Mouse (Mus musculus) liver, embryonic 12.5 days (tissue): Measurements from ENCODE around the gene Olfm1. TPM values are rescaled to one million over a fixed set of nuclear protein-coding genes. Genes with fewer than 3 reads are reported as not detected.
A peak's percentile ranks its signal among the peaks of the same experiment; 100 is the strongest.

Experiments used
- ATAC-seq: fragments of 200-750 bp; cut with Nextera tagmentation; 2 replicates; pipeline ENCODE4 v1.8.0; 2017; ENCODE audit warnings: moderate number of reproducible peaks, mild to moderate bottlenecking, moderate library complexity
- H3K27ac ChIP-seq: fragments of 300-500 bp; sonication (generic); 2 replicates; pipeline ENCODE4 v1.5.1; 2016; ENCODE audit warnings: mild to moderate bottlenecking
- H3K27me3 ChIP-seq: fragments of 300-500 bp; sonication (generic); replicated peaks from 2 replicates; pipeline ENCODE4 v1.6.1; 2016; ENCODE audit warnings: mild to moderate bottlenecking, moderate library complexity
- H3K36me3 ChIP-seq: fragments of 300-500 bp; sonication (generic); 2 replicates; pipeline ENCODE4 v1.6.1; 2016; ENCODE audit warnings: mild to moderate bottlenecking, moderate library complexity
- H3K4me1 ChIP-seq: fragments of 300-500 bp; sonication (generic); 2 replicates; pipeline ENCODE4 v1.6.1; 2016
- H3K4me2 ChIP-seq: fragments of 300-500 bp; sonication (generic); 2 replicates; pipeline ENCODE4 v1.6.1; 2016; ENCODE audit warnings: mild to moderate bottlenecking, moderate library complexity
- H3K4me3 ChIP-seq: fragments of 300-500 bp; sonication (generic); 2 replicates; pipeline ENCODE4 v1.5.1; 2016; ENCODE audit warnings: mild to moderate bottlenecking, moderate library complexity
- H3K9ac ChIP-seq: fragments of 300-500 bp; sonication (generic); 2 replicates; pipeline ENCODE4 v1.6.1; 2016; ENCODE audit warnings: mild to moderate bottlenecking, moderate library complexity
- H3K9me3 ChIP-seq: fragments of 300-500 bp; sonication (generic); replicated peaks from 2 replicates; pipeline ENCODE4 v1.6.1; 2016; ENCODE audit warnings: mild to moderate bottlenecking, moderate library complexity
- WGBS: fragments of 180-500 bp; shearing (Covaris S2); methylation state at CpG from one replicate; pipeline ENCODE4 v1.1.7; 2016; ENCODE audit not compliant: insufficient replicate concordance; 5-methylcytosine and 5-hydroxymethylcytosine counted together
- polyA plus RNA-seq: library from polyadenylated mRNA; unstranded; fragments of >200 nt; fragmentation: Nextera tagmentation; extraction: Ambion mirVana; gene quantifications from 2 replicates; pipeline ENCODE4 v1.2.1, GENCODE M21; 2016

Olfm1 gene
- polyA plus RNA-seq, 1 experiment from 2014 or later: 2.9 TPM

DNA sequence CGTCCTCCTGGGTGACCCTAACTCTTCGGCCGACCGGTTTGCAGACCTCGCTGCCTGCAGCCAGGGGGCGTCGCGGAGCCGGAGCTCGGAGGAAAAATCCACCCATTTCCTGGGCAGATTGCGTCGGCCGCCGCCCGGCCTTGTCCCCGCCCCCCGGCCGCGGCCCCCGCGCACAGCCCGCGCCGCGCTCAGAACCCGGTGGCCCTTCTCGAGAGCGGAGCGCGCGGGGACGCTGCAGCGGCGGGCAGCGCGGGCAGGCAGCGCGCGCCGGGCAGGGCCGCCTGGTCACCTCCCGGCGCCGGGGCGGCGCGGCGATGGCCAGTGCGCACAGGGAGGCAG lies 12.6 kb downstream of the Olfm1 start:
- no peak overlapping the region for H3K27ac ChIP-seq
- H3K4me3 ChIP-seq: peak overlapping the region; percentile 60
- ATAC-seq: no peak
- no peaks in the 10 kb centered on the region for H3K36me3 ChIP-seq
- no peak overlapping the region for H3K9ac ChIP-seq
- WGBS: under 1% methylated on average over 42 of the region's 49 CpGs
- no peaks in the 10 kb centered on the region for H3K9me3 ChIP-seq
- peaks cover 95% of the 10 kb centered on the region for H3K27me3 ChIP-seq
- H3K4me1 ChIP-seq: peaks cover 24% of the 10 kb centered on the region
- H3K4me2 ChIP-seq: peak overlapping the region; percentile 74

DNA sequence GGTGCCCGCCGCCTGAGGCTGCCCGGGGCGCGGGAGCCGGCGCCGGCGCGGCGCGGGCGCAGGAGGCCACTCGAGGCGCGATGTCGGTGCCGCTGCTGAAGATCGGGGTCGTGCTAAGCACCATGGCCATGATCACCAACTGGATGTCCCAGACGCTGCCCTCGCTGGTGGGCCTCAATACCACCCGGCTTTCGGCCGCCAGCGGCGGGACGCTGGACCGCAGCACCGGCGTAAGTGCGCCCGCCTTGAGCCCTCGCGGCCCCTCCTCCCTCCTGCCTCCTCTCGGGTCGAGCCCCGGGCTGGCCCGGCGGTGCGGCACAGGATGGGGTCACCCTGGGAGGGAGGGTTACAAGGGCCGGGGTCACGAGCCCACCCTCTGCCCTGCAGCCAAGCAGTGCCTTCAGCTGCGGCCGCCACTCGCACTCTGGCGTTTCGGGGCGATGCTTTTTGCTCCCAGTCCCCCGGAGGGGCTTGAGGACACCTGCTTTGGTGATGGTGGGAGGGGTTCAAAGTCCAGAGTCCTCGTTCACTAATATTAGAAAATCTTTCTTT lies 13.2 kb downstream of the Olfm1 start:
- no peak overlapping the region for H3K27ac ChIP-seq
- WGBS: 2% methylated on average over 50 of the region's 51 CpGs
- H3K9ac ChIP-seq: peak overlapping the region; percentile 53
- ATAC-seq: no peak
- no peaks in the 10 kb centered on the region for H3K36me3 ChIP-seq
- no peaks in the 10 kb centered on the region for H3K9me3 ChIP-seq
- H3K27me3 ChIP-seq: peaks cover 95% of the 10 kb centered on the region
- peak overlapping the region; percentile 60 for H3K4me3 ChIP-seq
- peak overlapping the region; percentile 74 for H3K4me2 ChIP-seq
- H3K4me1 ChIP-seq: peaks cover 24% of the 10 kb centered on the region

DNA sequence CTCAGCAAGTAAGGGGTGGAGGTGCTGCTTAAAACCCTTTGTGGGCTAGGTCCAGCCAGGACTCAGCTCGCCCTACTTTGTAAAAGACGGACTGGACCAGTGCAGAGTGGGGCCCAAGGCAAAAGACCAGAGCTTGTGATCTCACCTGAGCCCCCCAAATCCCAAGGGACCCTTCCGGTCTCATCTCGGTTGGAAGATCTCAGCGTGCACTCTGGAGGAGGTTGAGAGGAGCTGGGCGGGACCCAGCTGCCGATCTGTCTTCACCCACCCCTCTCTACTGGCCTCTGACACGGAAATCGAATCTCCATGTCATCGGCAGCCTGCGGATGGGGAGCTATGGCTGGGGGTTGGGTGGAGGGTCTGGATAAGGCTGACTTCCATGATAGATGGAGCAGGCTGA lies 13.7 kb downstream of the Olfm1 start:
- ATAC-seq: no peak
- H3K4me2 ChIP-seq: peak overlapping the region; percentile 74
- peaks cover 24% of the 10 kb centered on the region for H3K4me1 ChIP-seq
- H3K9me3 ChIP-seq: no peaks in the 10 kb centered on the region
- peaks cover 95% of the 10 kb centered on the region for H3K27me3 ChIP-seq
- 12% methylated on average over 11 of the region's 11 CpGs for WGBS
- H3K36me3 ChIP-seq: no peaks in the 10 kb centered on the region
- peak overlapping the region; percentile 60 for H3K4me3 ChIP-seq
- H3K9ac ChIP-seq: peak overlapping the region; percentile 53; the same call in 1 of the 2 replicates
- H3K27ac ChIP-seq: no peak overlapping the region

DNA sequence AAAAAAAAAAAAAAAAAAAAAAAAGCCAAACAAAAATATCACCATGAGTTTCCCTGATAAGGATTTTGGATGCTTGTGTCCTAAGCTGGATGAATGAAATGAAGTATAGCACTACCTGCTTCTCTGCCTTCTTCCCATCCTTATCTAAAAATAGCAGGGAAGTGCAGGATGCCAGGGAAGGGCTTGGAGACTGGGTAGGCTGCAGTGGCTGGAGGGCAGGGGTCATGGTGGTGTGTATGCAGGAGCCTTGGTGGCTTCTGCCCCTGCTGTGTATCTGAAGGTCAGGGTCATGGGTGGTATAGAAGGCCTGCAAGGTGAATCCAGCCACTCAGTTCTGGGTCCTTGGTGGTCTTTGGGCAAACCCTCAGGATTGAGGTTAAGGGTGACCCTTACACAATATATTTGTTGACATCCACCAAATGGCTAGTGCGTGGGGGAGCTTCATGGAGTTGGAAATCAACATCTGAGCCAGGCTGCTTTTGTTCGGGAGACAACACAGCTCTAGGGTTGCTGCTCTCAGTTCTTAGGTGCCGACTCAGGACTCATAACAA lies 14.5 kb downstream of the Olfm1 start:
- ATAC-seq: no peak

DNA sequence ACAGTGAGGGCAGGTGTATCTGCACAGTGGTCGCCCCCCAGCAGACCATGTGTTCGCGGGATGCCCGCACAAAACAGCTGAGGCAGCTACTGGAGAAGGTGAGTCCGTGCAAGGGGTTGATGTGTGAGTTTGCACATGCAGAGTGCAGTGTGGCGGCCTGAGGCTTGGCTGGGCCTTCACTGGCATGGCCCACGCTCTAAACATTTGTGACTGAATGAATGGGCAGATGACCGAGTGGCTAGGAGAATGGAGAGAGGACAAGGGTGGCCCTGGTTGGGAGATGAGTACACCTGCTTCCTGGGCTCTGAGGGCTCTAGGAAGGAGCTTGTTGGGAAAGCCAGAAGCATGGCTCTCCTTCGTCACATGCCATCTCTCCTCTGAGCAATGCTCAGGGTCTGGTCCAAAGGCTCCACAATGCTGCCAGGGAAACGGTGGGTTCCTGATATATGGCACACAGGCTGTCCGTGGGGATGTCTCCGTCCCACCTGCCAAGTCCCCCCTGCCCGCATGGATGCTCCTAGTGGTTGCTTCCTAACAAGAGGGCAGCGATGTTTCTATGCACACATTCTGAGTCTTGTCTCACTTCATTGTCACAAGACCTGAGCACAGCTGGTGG lies 15.4 kb downstream of the Olfm1 start:
- 75% methylated on average over 14 of the region's 14 CpGs for WGBS
- no peak for ATAC-seq
- Histone ChIP-seq H3K4me1 (peaks cover 24% of the 10 kb centered on the region), H3K27me3 (peaks cover 95% of the 10 kb centered on the region), H3K4me2 (no peak overlapping the region), H3K9ac (no peak overlapping the region), H3K36me3 (no peaks in the 10 kb centered on the region), H3K4me3 (no peak overlapping the region), H3K9me3 (no peaks in the 10 kb centered on the region), H3K27ac (no peak overlapping the region)

More for the DNA sequence above, 14.5 kb downstream of the Olfm1 start:
- H3K27me3 ChIP-seq: peaks cover 95% of the 10 kb centered on the region
- no peak overlapping the region for H3K9ac ChIP-seq
- H3K4me3 ChIP-seq: no peak overlapping the region
- no peak overlapping the region for H3K27ac ChIP-seq
- no peak overlapping the region for H3K4me2 ChIP-seq
- peaks cover 24% of the 10 kb centered on the region for H3K4me1 ChIP-seq
- no peaks in the 10 kb centered on the region for H3K9me3 ChIP-seq
- 66% methylated on average over 3 of the region's 3 CpGs for WGBS
- H3K36me3 ChIP-seq: no peaks in the 10 kb centered on the region

DNA sequence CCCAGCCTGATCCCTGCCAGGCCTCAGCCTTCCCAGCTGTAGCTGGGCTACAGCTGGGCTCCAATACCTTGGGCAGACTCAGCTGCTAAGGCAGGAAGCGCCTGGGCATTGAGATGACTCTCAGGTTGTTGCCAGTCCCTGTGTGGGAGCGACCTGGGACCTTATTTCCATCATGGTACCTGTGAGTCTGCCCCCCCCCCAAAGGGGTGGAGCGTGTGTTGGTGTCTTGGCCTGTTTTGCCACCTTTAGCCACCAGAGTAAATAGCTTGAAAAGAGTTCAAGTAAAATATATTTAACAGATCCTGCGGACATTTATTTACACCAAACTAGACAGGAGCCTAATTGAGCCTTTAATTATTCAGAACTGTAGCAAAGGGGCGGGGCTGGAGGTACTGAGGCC lies 16.4 kb downstream of the Olfm1 start:
- no peaks in the 10 kb centered on the region for H3K9me3 ChIP-seq
- 66% methylated on average over 5 of the region's 5 CpGs for WGBS
- peaks cover 24% of the 10 kb centered on the region for H3K4me1 ChIP-seq
- H3K27ac ChIP-seq: no peak overlapping the region
- no peak overlapping the region for H3K4me3 ChIP-seq
- peaks cover 85% of the 10 kb centered on the region for H3K27me3 ChIP-seq
- no peak overlapping the region for H3K9ac ChIP-seq
- no peaks in the 10 kb centered on the region for H3K36me3 ChIP-seq
- ATAC-seq: no peak
- no peak overlapping the region for H3K4me2 ChIP-seq

DNA sequence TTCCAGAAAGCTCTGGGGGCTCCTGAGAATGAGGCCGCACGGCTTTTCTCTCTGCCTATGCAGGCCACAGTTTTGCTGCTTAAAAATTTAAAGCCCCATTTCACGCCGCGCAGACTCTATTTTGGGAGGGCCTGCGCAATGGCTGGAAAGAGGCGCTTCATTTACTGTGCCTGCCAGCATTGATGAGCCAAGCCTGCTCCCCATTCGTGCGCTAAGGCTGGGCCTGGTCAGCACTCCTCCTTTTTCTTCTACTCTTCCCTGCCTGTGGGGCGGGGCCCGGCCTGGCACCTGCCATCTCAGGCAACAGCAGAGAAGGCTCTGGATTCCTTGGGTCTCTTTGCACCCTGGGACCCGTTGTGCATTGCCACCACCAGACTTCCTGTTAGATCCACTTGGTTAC lies 16.9 kb downstream of the Olfm1 start:
- peaks cover 81% of the 10 kb centered on the region for H3K27me3 ChIP-seq
- WGBS: 80% methylated on average over 12 of the region's 12 CpGs
- peaks cover 20% of the 10 kb centered on the region for H3K4me1 ChIP-seq
- no peaks in the 10 kb centered on the region for H3K9me3 ChIP-seq
- H3K36me3 ChIP-seq: no peaks in the 10 kb centered on the region
- no peak overlapping the region for H3K4me3 ChIP-seq
- no peak for ATAC-seq
- H3K4me2 ChIP-seq: no peak overlapping the region
- no peak overlapping the region for H3K9ac ChIP-seq
- no peak overlapping the region for H3K27ac ChIP-seq

DNA sequence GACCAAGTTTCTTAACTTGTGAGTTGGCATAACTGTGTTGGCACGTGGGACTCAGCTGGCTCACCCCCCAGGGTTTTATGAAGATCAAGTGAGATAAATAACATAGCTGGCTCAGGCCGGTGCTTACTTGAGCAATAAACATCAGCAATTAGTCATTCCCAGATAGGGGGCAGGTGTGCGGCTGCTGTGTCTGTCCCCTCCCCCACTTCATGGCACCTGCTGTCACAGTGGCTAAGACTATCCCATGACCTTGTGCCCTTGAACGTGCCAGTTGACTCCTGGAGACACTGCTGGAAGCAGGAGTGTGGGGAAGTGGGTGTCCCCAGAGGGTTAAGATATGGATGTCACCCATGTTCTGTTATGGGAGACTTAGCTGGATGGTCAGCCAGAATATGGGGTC lies 17.5 kb downstream of the Olfm1 start:
- peaks cover 75% of the 10 kb centered on the region for H3K27me3 ChIP-seq
- H3K4me2 ChIP-seq: no peak overlapping the region
- H3K9ac ChIP-seq: no peak overlapping the region
- H3K36me3 ChIP-seq: no peaks in the 10 kb centered on the region
- WGBS: 60% methylated on average over 4 of the region's 4 CpGs
- no peaks in the 10 kb centered on the region for H3K9me3 ChIP-seq
- H3K4me3 ChIP-seq: no peak overlapping the region
- H3K27ac ChIP-seq: no peak overlapping the region
- ATAC-seq: no peak
- H3K4me1 ChIP-seq: peaks cover 14% of the 10 kb centered on the region

DNA sequence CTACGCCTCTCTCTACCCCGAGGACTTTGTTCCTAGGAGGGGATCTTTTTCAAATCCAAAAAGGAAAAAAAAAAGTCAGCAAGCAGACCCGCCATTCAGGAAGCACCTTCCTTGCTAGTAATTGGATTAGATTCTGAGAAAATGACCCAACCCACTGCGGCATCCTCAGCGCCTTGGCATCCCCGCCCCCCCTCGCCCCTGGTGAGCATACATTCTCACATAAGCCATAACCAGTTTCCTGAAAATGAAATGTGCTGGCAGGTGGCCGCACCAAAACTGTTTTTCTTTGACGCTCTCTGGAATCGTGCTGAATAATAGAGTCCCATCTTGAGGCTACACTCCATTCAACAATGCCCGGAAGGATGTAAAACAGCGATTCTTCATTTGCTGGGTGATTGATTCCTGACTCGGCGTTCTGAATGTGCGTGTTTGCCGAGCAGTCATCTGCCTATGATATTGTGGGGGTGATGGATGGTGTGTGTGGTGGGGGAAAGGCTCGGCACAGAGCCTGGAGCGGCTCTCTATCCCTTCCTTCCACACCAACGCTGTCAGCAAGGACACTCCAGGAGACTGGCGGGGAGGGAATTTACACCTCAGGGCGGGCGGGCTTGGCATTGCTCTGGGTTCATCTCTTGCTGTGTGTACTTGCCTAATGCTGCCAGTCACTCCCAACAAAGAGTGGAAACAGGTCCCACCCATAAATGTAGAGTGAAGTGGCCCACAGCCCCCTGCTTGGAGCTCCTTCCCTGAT lies 18.9 kb downstream of the Olfm1 start:
- no peaks in the 10 kb centered on the region for H3K4me1 ChIP-seq
- no peak overlapping the region for H3K27ac ChIP-seq
- H3K4me2 ChIP-seq: no peak overlapping the region
- H3K9me3 ChIP-seq: no peaks in the 10 kb centered on the region
- no peak overlapping the region for H3K9ac ChIP-seq
- H3K27me3 ChIP-seq: peaks cover 60% of the 10 kb centered on the region
- 55% methylated on average over 22 of the region's 22 CpGs for WGBS
- H3K4me3 ChIP-seq: no peak overlapping the region
- no peak for ATAC-seq
- H3K36me3 ChIP-seq: no peaks in the 10 kb centered on the region

DNA sequence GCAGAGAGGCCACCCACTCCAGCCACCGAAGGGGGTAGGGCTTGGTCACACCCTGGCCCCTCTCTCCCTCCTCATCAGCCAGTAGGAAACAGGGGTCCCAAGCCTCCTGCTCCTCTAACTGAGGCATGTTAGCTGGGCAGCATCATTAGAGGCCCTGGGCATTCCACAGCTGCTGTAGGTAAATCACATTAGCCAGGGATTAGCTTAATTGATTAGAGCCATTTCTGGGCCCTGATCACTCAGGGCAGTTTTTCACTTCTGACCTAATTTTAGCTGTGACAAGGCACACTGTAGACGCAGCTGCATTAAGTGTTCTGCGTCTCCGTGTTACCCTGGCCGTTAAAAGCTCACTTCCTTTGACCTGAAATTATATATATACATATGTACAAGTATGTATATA lies 20.1 kb downstream of the Olfm1 start:
- Histone ChIP-seq H3K27me3 (peaks cover 48% of the 10 kb centered on the region), H3K27ac (no peak overlapping the region), H3K9ac (no peak overlapping the region), H3K9me3 (no peaks in the 10 kb centered on the region), H3K4me1 (no peaks in the 10 kb centered on the region), H3K36me3 (no peaks in the 10 kb centered on the region), H3K4me3 (no peak overlapping the region), H3K4me2 (no peak overlapping the region)
- no peak for ATAC-seq
- WGBS: 61% methylated on average over 5 of the region's 5 CpGs

DNA sequence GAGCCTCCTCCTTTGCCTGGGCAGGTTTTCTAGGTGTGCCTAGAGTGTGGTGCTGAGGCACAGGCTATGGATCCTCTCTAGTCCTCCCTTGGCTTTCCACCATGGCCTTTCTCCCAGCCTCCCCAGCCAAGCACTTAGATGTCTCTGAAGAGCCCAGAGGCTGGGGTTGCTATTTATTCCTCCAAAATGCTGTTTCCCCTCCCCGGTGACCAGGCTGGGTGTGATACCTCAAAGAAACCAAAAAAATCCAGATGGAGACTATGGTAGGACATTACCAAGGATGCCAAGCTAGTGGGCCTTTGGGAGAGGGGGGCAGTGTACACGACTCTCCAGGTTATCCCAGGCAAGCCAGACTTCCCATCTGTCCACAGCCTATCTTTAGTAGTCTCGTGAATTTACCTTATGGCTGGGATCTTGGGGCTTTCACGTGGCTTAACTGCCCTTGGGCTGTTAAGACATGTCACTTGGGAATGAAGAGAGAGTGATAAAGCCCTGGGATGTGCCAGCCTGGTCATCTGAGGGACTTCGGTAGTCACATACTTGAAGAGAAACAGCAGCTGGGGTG lies 23.5 kb downstream of the Olfm1 start:
- WGBS: 56% methylated on average over 5 of the region's 5 CpGs
- Histone ChIP-seq H3K27me3 (peaks cover 23% of the 10 kb centered on the region), H3K9ac (no peak overlapping the region), H3K4me1 (no peaks in the 10 kb centered on the region), H3K36me3 (no peaks in the 10 kb centered on the region), H3K9me3 (no peaks in the 10 kb centered on the region), H3K4me3 (no peak overlapping the region), H3K4me2 (no peak overlapping the region), H3K27ac (no peak overlapping the region)
- no peak for ATAC-seq

DNA sequence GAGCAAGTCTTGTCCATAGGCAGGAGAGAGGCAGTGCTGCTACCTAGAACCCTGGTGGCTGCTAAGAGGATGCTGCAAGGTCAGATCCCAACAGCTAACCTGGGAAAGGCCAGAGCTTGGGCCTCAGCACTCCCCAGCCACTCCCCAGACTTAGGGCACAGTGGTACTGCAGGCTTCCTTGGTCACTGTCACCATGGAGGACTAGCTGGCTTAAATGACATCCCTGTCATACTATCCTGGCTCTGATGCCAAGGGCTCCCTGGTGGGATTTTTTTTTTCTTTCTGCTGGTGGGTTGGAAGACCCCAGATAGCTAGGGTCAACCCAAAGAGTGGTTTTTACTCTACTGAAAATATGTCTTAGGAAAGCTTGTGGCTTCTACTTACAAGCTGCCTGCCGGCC lies 25.0 kb downstream of the Olfm1 start:
- Histone ChIP-seq H3K4me2 (no peak overlapping the region), H3K36me3 (no peaks in the 10 kb centered on the region), H3K9ac (no peak overlapping the region), H3K9me3 (no peaks in the 10 kb centered on the region), H3K4me3 (no peak overlapping the region), H3K4me1 (no peaks in the 10 kb centered on the region), H3K27me3 (peaks cover 11% of the 10 kb centered on the region), H3K27ac (no peak overlapping the region)
- 59% methylated on average over 1 of the region's 1 CpGs for WGBS
- ATAC-seq: no peak
